Mouse (Mus musculus) limb, embryonic 14.5 days (tissue): ENCODE results near the gene Ceacam1. TPM values are rescaled to one million over a fixed set of nuclear protein-coding genes. Genes with fewer than 3 reads are reported as not detected.
"Not testable (repeated sequence)": the region's sequence is repeated elsewhere in the genome, so short reads cannot be mapped to it uniquely, and the experiment has no call there.

ENCODE experiments used
- ATAC-seq: fragments of 200-750 bp; cut with Nextera tagmentation; 2 replicates; pipeline ENCODE4 v1.8.0; 2017; ENCODE audit warnings: low read depth, moderate number of reproducible peaks, moderate TSS enrichment; ENCODE audit not compliant: low FRiP score
- DNase-seq: peaks from one replicate; pipeline ENCODE4 v3.0.0-alpha.2; 2015; ENCODE audit warnings: low spot score
- H3K27ac ChIP-seq: fragments of 300-500 bp; sonication (generic); replicated peaks from 2 replicates; pipeline ENCODE4 v1.5.1; 2014; ENCODE audit warnings: low read depth, mild to moderate bottlenecking, low read length, moderate library complexity, mixed read lengths
- H3K27me3 ChIP-seq: fragments of 300-500 bp; sonication (generic); 2 replicates; pipeline ENCODE4 v1.6.1; 2014; ENCODE audit warnings: low read length, mixed read lengths; ENCODE audit not compliant: control insufficient read depth, insufficient read depth
- H3K36me3 ChIP-seq: fragments of 300-500 bp; sonication (generic); 2 replicates; pipeline ENCODE4 v1.6.1; 2014; ENCODE audit warnings: mild to moderate bottlenecking, low read length, moderate library complexity, mixed read lengths; ENCODE audit not compliant: control insufficient read depth, insufficient read depth
- H3K4me1 ChIP-seq: fragments of 300-500 bp; sonication (generic); 2 replicates; pipeline ENCODE4 v1.6.1; 2014; ENCODE audit warnings: antibody characterized with exemption, low read length, mixed read lengths; ENCODE audit not compliant: control insufficient read depth, insufficient read depth
- H3K4me2 ChIP-seq: fragments of 300-500 bp; sonication (generic); replicated peaks from 2 replicates; pipeline ENCODE4 v1.6.1; 2014; ENCODE audit warnings: low read depth, mild to moderate bottlenecking, low read length, moderate library complexity; ENCODE audit not compliant: severe bottlenecking
- H3K4me3 ChIP-seq: fragments of 300-500 bp; sonication (generic); replicated peaks from 2 replicates; pipeline ENCODE4 v1.5.1; 2014; ENCODE audit warnings: low read length
- H3K9ac ChIP-seq: fragments of 300-500 bp; sonication (generic); 2 replicates; pipeline ENCODE4 v1.6.1; 2014; ENCODE audit warnings: mild to moderate bottlenecking, low read depth, low read length, moderate library complexity; ENCODE audit not compliant: severe bottlenecking
- H3K9me3 ChIP-seq: fragments of 300-500 bp; sonication (generic); 2 replicates; pipeline ENCODE4 v1.6.1; 2016; ENCODE audit warnings: low read length; ENCODE audit not compliant: control insufficient read depth
- POLR2A ChIP-seq: fragments of 200-500 bp; IDR thresholded peaks from 2 replicates; pipeline ENCODE4 v1.8.0; 2012; ENCODE audit warnings: inconsistent platforms, mild to moderate bottlenecking, moderate library complexity, borderline replicate concordance; ENCODE audit not compliant: insufficient read depth, insufficient read length; ENCODE audit errors: extremely low read depth
- WGBS: fragments of 180-500 bp; shearing (Covaris S2); extraction: QIAGEN DNeasy Blood & Tissue Kit; methylation state at CpG from one replicate; pipeline ENCODE4 v1.1.7; 2014; 5-methylcytosine and 5-hydroxymethylcytosine counted together
- polyA plus RNA-seq, 2 experiments: library from polyadenylated mRNA; depleted of rRNA in 1 of 2; stranded (reverse) in 1 of 2; unstranded in 1 of 2; fragments of >200 nt; fragmentation: Nextera tagmentation in 1 of 2; extraction: Ambion mirVana in 1 of 2; gene quantifications; 2 replicates each; pipeline versions ENCODE4 v1.2.1 to v1.2.3; 2012 to 2014

The Ceacam1 gene
- polyA plus RNA-seq, 2 experiments: 1.3 TPM

DNA sequence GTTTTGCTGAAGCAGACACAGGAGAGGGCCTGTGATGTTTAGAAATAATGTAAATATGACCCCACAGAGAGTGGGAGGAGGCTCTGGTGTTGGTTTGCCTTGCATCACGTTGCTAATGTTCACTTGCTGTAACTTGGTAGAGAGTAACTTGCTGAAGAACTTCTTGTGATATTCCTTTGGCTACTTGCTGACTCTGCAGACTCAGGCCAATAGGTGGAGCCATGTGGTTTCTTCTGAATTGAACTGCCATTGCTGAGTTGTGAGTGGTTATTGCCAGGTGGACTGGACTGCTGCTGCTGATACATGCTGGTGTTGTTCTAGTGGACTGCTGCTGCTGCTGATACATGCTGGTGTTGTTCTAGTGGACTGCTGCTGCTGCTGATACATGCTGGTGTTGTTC, 8.8 kb upstream of the Ceacam1 start:
- no peak for TF ChIP-seq POLR2A
- no peak for DNase-seq
- H3K4me1 ChIP-seq: no peaks in the 10 kb centered on the region

DNA sequence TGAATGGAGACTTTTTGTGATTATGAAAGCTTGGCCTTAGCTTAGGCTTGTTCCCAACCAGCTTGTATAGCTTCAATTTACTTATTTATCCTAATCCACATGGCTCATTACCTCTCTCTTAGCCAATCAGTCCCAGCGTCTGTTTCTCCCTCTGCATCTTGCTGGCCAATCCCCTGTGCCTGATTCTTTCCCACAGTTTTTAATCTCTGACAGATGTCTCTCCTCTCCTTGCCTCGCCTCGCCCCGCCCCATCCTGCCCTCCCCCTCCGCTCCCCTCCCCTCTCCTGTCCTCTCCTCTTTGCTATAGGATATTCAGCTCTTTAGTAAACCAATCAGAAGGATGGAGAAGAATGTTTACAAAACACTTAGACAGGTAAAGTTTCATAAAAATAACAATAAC, 7.7 kb upstream of the Ceacam1 start:
- Histone ChIP-seq H3K4me2 (no peak overlapping the region), H3K9ac (no peak overlapping the region), H3K4me1 (no peaks in the 10 kb centered on the region), H3K9me3 (no peaks in the 10 kb centered on the region), H3K36me3 (no peaks in the 10 kb centered on the region), H3K27ac (no peak overlapping the region), H3K4me3 (no peak overlapping the region), H3K27me3 (no peaks in the 10 kb centered on the region)
- no peak for TF ChIP-seq POLR2A
- 51% methylated on average over 5 of the region's 5 CpGs for WGBS
- ATAC-seq (no peak), DNase-seq (no peak)

More for the DNA sequence above, 8.8 kb upstream of the Ceacam1 start:
- no peak for ATAC-seq
- Histone ChIP-seq H3K4me3 (no peak overlapping the region), H3K27ac (no peak overlapping the region), H3K27me3 (no peaks in the 10 kb centered on the region), H3K9me3 (no peaks in the 10 kb centered on the region), H3K4me2 (no peak overlapping the region), H3K36me3 (no peaks in the 10 kb centered on the region), H3K9ac (no peak overlapping the region)
- WGBS: 15% methylated on average over 1 of the region's 1 CpGs

DNA sequence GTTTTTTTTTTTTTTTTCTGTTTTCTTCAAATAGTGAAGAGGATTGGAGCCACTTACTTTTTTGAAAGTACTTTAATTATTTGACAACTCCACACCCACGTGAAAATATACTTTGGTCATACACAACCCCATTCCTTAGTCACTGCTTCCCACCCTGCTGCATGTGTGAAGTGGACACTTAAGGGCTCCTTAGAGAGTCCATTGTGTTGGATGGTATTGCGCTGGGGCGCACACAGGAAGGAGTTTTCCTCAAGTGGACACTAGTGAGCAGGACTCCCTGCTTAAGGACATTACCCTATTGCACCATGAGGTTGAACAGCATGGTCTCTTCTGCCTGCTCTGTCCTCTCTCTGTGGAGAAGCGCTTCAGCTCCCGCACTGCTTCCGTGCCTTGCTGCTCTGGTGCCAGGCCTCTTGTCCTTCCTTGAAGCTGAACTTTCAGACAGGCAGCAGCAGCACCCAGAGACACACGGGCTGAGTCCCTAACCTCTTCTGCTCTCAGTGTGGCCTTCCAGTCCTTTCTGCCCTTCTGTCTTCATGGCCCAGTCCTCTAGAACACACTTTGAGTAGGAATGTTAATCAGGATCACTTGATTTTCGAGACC, 5.8 kb upstream of the Ceacam1 start:
- WGBS: 84% methylated on average over 8 of the region's 8 CpGs
- H3K27me3 ChIP-seq: no peaks in the 10 kb centered on the region
- TF ChIP-seq POLR2A: no peak
- no peaks in the 10 kb centered on the region for H3K9me3 ChIP-seq
- ATAC-seq: no peak
- no peaks in the 10 kb centered on the region for H3K36me3 ChIP-seq
- H3K4me1 ChIP-seq: no peaks in the 10 kb centered on the region
- no peak overlapping the region for H3K4me3 ChIP-seq
- H3K4me2 ChIP-seq: no peak overlapping the region
- no peak for DNase-seq
- no peak overlapping the region for H3K9ac ChIP-seq
- H3K27ac ChIP-seq: no peak overlapping the region

DNA sequence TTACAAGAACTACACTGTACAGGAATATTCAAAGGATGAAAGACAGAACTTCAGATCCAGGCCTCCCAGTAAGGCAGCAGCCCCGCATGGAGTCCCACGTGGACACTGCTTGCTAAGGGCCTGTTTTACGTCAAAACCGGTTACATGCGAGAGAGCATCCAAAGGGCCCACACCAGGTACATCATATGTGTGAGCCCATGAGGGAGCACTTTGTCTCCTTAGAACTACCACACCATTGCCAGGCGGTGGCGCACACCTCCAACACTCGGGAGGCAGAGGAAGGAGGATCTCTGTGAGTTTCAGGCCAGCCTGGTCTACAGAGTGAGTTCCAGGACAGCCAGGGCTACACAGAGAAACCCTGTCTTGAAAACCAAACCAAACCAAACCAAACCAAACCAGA, 3.4 kb upstream of the Ceacam1 start:
- not testable (repeated sequence) for H3K27me3 ChIP-seq, DNase-seq, H3K4me2 ChIP-seq, ATAC-seq, H3K4me1 ChIP-seq, H3K9ac ChIP-seq, H3K27ac ChIP-seq, H3K9me3 ChIP-seq, H3K4me3 ChIP-seq, H3K36me3 ChIP-seq
- WGBS: 56% methylated on average over 8 of the region's 8 CpGs

DNA sequence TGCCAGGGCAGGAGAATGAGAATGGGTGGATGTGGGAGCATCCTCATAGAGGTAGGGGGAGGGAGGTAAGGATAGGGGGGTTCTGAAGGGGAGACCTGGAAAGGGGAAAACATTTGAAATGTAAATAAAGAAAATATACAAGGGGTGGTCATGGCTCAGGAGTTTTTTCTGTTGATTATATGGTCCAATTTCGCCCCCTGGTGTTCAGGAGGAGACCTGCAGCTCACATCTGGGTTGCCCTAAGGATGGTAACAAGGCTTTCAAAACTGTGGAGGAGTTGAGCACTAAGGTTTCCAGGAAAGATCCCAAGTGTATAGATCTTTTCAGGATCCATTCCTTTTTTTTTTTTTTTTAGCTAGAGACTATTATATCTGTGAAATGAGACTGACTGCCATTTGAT, 2.0 kb upstream of the Ceacam1 start:
- no peak; the same call in 1 of the 2 replicates for ATAC-seq
- H3K9me3 ChIP-seq: no peaks in the 10 kb centered on the region
- no peaks in the 10 kb centered on the region for H3K36me3 ChIP-seq
- H3K4me2 ChIP-seq: no peak overlapping the region
- no peaks in the 10 kb centered on the region for H3K4me1 ChIP-seq
- TF ChIP-seq POLR2A: no peak
- H3K27ac ChIP-seq: no peak overlapping the region
- no peaks in the 10 kb centered on the region for H3K27me3 ChIP-seq
- H3K4me3 ChIP-seq: no peak overlapping the region
- DNase-seq: peak; percentile 4
- 0% methylated on average over 1 of the region's 1 CpGs for WGBS
- no peak overlapping the region for H3K9ac ChIP-seq

DNA sequence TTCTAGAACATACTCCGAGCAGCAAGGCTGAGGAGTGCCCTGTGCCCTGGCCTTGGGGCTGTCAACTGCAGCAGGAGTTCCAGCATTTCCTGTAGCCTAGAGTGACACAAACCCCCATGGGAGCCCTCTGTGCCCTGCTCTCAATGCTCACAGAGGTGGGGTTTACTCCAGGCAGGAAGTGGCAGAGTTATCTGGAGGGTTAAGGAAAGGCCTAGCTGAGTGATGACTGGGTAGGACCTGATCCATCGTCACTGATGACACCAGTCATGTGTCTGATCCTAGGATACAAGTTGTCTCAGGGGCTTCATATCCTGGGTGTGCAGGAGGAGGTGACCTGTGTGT, 320 bp upstream of the Ceacam1 start:
- H3K36me3 ChIP-seq, H3K9me3 ChIP-seq, DNase-seq, H3K4me1 ChIP-seq, H3K4me3 ChIP-seq, ATAC-seq, H3K4me2 ChIP-seq, H3K27me3 ChIP-seq, H3K27ac ChIP-seq, H3K9ac ChIP-seq: not testable (repeated sequence)
- WGBS: 100% methylated on average over 1 of the region's 2 CpGs

DNA sequence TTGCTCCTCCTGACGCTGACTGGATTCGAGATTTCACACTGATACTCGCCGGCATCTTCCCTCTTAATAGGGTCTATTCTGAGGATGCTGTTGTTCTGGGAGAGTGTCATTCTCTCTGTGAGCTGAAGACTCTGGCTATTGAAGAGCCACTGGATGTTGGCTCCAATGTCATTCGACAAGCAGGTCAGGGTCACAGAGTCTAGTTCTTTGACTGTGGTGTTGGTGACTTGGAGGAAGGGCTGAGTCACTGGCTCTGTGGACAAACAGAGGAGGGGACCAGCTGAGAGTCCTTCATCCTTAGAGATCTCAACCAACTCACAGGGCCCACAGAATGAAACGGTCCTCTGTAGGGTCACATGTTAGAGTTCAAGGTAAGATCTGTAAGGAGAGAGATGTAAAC, 5.6 kb downstream of the Ceacam1 start:
- DNase-seq, H3K4me3 ChIP-seq, H3K27ac ChIP-seq, H3K27me3 ChIP-seq, H3K9me3 ChIP-seq, H3K9ac ChIP-seq, H3K36me3 ChIP-seq, H3K4me2 ChIP-seq, H3K4me1 ChIP-seq, ATAC-seq: not testable (repeated sequence)
- WGBS: 81% methylated on average over 6 of the region's 6 CpGs

DNA sequence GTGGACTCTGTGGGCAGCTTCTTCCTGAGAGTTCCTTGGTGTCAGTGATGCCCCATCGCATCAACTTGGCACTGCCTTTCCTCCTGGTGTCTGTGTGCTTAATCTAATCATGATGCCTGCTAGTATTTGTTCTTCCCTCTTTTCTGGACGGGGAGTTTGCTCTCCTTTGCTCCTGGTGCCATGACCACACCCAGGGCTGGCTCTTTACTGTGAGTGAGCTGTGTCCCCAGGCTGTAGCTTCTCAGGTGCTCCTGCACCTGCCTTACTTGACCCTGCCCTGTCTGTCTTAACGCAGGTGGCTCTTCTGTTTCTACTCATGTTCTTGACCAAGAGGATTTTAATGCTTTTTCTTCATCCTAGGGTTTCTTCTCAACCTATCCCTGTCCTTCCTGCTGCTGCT, 11.8 kb downstream of the Ceacam1 start:
- H3K4me2 ChIP-seq, H3K4me1 ChIP-seq, ATAC-seq, H3K9me3 ChIP-seq, DNase-seq, H3K36me3 ChIP-seq, H3K27ac ChIP-seq, H3K9ac ChIP-seq, H3K27me3 ChIP-seq, H3K4me3 ChIP-seq: not testable (repeated sequence)
- WGBS: 86% methylated on average over 3 of the region's 3 CpGs
